In the genomic region with DNA sequence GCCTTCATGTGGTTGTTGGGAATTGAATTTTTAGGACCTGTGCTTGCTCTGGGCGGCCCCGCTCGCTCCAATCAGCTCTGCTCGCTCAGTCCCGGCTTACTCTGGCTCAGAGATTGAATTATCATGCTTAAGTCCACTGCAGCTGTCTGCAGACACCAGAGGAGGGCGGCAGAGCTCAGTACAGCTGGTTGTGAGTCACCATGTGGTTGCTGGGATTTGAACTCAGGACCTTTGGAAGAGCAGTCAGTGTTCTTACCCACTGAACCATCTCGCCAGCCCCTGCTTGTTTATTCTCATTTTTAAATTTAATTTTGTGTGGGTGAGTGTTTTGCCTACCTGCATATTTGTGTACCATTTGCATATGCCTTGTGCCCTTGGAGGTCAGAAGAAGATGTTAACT, we compare ENCODE assay signal across 17 mouse cellular contexts. TPM values are rescaled to one million over a fixed set of nuclear protein-coding genes. Genes with fewer than 3 reads are reported as not detected.
A peak's percentile ranks its signal among the peaks of the same experiment; 100 is the strongest.
DNase-seq lines count a peak whose midpoint lies in the region; ATAC-seq and TF ChIP-seq lines count a peak whose summit lies in the region.
"Had no signal": no experiment of that assay in that cellular context is flagged by ENCODE, and none has a peak within 500 bp of the region (broad histone marks: within the 10 kb centered on the region; RNA-seq: fewer than 3 reads in every experiment).

No protein-coding gene starts in this region.

- ATAC-seq in hindbrain, postnatal 0 days = no peak
- no peak for ATAC-seq in midbrain, postnatal 0 days (ENCODE audit: low FRiP score)

- no peak overlapping the region for H3K4me3 ChIP-seq in hindbrain, postnatal 0 days (ENCODE audit: low read length)
- no peak overlapping the region for H3K4me3 ChIP-seq in hindbrain, embryonic 10.5 days
- no peak overlapping the region for H3K4me3 ChIP-seq in midbrain, postnatal 0 days (ENCODE audit: low read depth, low read length)
- no peak overlapping the region for H3K4me3 ChIP-seq in midbrain, embryonic 10.5 days
- no peak overlapping the region for H3K4me3 ChIP-seq in ES-Bruce4 (ENCODE audit: low read depth, low read length)
- H3K4me3 ChIP-seq in small intestine, adult 2 months (ENCODE audit: low read depth, low read length) = no peak overlapping the region
- H3K4me3 ChIP-seq: hindbrain, embryonic 12.5 days; limb, embryonic 15.5 days; midbrain, embryonic 12.5 days had no signal

- TF ChIP-seq EP300 in ES-Bruce4 (IDR thresholded peaks at IDR 0.05; ENCODE audit: insufficient read depth, low read depth, low read length) = no peak

- H3K9me3 ChIP-seq in hindbrain, postnatal 0 days (ENCODE audit: low read length) = no peaks in the 10 kb centered on the region
- H3K9me3 ChIP-seq in hindbrain, embryonic 10.5 days = no peaks in the 10 kb centered on the region
- H3K9me3 ChIP-seq in midbrain, postnatal 0 days (ENCODE audit: low read length) = no peaks in the 10 kb centered on the region
- H3K9me3 ChIP-seq in midbrain, embryonic 10.5 days (replicated peaks) = no peaks in the 10 kb centered on the region
- H3K9me3 ChIP-seq in ES-Bruce4 (replicated peaks; ENCODE audit: control insufficient read depth, insufficient read depth, low read length, poor library complexity, severe bottlenecking) = no peaks in the 10 kb centered on the region
- H3K9me3 ChIP-seq: hindbrain, embryonic 12.5 days; limb, embryonic 15.5 days; midbrain, embryonic 12.5 days had no signal

- H3K27ac ChIP-seq in hindbrain, postnatal 0 days = no peak overlapping the region
- no peak overlapping the region for H3K27ac ChIP-seq in hindbrain, embryonic 10.5 days
- H3K27ac ChIP-seq in midbrain, postnatal 0 days (ENCODE audit: low read depth, low read length) = no peak overlapping the region
- H3K27ac ChIP-seq in midbrain, embryonic 10.5 days (replicated peaks) = no peak overlapping the region
- H3K27ac ChIP-seq in ES-Bruce4 (ENCODE audit: insufficient read depth, low read length) = no peak overlapping the region
- no peak overlapping the region for H3K27ac ChIP-seq in small intestine, adult 2 months (ENCODE audit: insufficient read depth, low read depth, low read length)
- H3K27ac ChIP-seq: hindbrain, embryonic 12.5 days; limb, embryonic 15.5 days; midbrain, embryonic 12.5 days had no signal

- H3K4me2 ChIP-seq in hindbrain, postnatal 0 days (ENCODE audit: low read depth, low read length) = no peak overlapping the region
- H3K4me2 ChIP-seq in midbrain, postnatal 0 days (ENCODE audit: low read depth, low read length, poor library complexity, severe bottlenecking) = no peak overlapping the region
- H3K4me2 ChIP-seq: hindbrain, embryonic 12.5 days; limb, embryonic 15.5 days; midbrain, embryonic 12.5 days had no signal

- DNase-seq in hindbrain, postnatal 0 days (ENCODE audit: low spot score) = peak; percentile 32
- no peak for DNase-seq in hindbrain, embryonic 10.5 days (ENCODE audit: low spot score)
- no peak for DNase-seq in midbrain, postnatal 0 days (ENCODE audit: low spot score)
- no peak for DNase-seq in midbrain, embryonic 10.5 days (ENCODE audit: low spot score)
- DNase-seq in right cerebral cortex, postnatal 25 days = no peak
- DNase-seq: adrenal gland, postnatal 25 days; cerebellum, adult 11-12 months; kidney, postnatal 10 days; layer of hippocampus, postnatal 36 days; right cerebral cortex, postnatal 14 days had no signal

- H3K4me1 ChIP-seq in hindbrain, postnatal 0 days (ENCODE audit: insufficient read depth, low read length) = peaks cover 22% of the 10 kb centered on the region
- H3K4me1 ChIP-seq in hindbrain, embryonic 10.5 days (replicated peaks) = peaks cover 54% of the 10 kb centered on the region
- peaks cover 20% of the 10 kb centered on the region for H3K4me1 ChIP-seq in midbrain, postnatal 0 days (ENCODE audit: insufficient read depth, low read length)
- H3K4me1 ChIP-seq in midbrain, embryonic 10.5 days = peaks cover 53% of the 10 kb centered on the region
- H3K4me1 ChIP-seq in ES-Bruce4 (ENCODE audit: control insufficient read depth, insufficient read depth, low read length) = peaks cover 1% of the 10 kb centered on the region
- H3K4me1 ChIP-seq in small intestine, adult 2 months (ENCODE audit: control insufficient read depth, insufficient read depth, insufficient read length, low read length) = peaks cover 6% of the 10 kb centered on the region

- TF ChIP-seq CTCF in hindbrain, postnatal 0 days (IDR thresholded peaks at IDR 0.05; ENCODE audit: low read depth) = peak; percentile 45
- peak; percentile 36 for TF ChIP-seq CTCF in midbrain, postnatal 0 days (IDR thresholded peaks at IDR 0.05)
- TF ChIP-seq CTCF in ES-Bruce4 (IDR thresholded peaks at IDR 0.05; ENCODE audit: low read depth, low read length) = peak; percentile 73
- peak; percentile 33; the same call in 1 of the 2 replicates for TF ChIP-seq CTCF in small intestine, adult 2 months (IDR thresholded peaks at IDR 0.05; ENCODE audit: extremely low read depth, insufficient read length, insufficient replicate concordance, low read depth, low read length)

- no peak overlapping the region for H3K9ac ChIP-seq in hindbrain, postnatal 0 days (replicated peaks; ENCODE audit: low read length)
- H3K9ac ChIP-seq in midbrain, postnatal 0 days (replicated peaks; ENCODE audit: low read length, poor library complexity, severe bottlenecking) = no peak overlapping the region
- no peak overlapping the region for H3K9ac ChIP-seq in ES-Bruce4 (ENCODE audit: low read depth, poor library complexity, severe bottlenecking)
- H3K9ac ChIP-seq: hindbrain, embryonic 12.5 days; limb, embryonic 15.5 days; midbrain, embryonic 12.5 days had no signal

- WGBS in hindbrain, postnatal 0 days = 76% methylated on average over 7 of the region's 7 CpGs
- 70% methylated on average over 7 of the region's 7 CpGs for WGBS in hindbrain, embryonic 10.5 days
- 72% methylated on average over 7 of the region's 7 CpGs for WGBS in midbrain, postnatal 0 days
- 72% methylated on average over 7 of the region's 7 CpGs for WGBS in midbrain, embryonic 10.5 days
- WGBS in small intestine, adult 2 months = 75% methylated on average over 7 of the region's 7 CpGs

- no peak for TF ChIP-seq POLR2A in ES-Bruce4 (IDR thresholded peaks at IDR 0.05; ENCODE audit: insufficient read depth, low read length)
- TF ChIP-seq POLR2A in small intestine, adult 2 months (IDR thresholded peaks at IDR 0.05; ENCODE audit: low read depth, low read length) = no peak

- H3K27me3 ChIP-seq in hindbrain, postnatal 0 days (ENCODE audit: insufficient read depth, low read length) = no peaks in the 10 kb centered on the region
- peaks cover 13% of the 10 kb centered on the region; the same call in 1 of the 2 replicates for H3K27me3 ChIP-seq in hindbrain, embryonic 10.5 days (ENCODE audit: insufficient read depth, poor library complexity, severe bottlenecking)
- H3K27me3 ChIP-seq in midbrain, postnatal 0 days (ENCODE audit: insufficient read depth, low read length) = no peaks in the 10 kb centered on the region
- peaks cover 14% of the 10 kb centered on the region for H3K27me3 ChIP-seq in midbrain, embryonic 10.5 days (ENCODE audit: low read depth, poor library complexity, severe bottlenecking)
- no peaks in the 10 kb centered on the region for H3K27me3 ChIP-seq in ES-Bruce4 (ENCODE audit: control insufficient read depth, insufficient read depth, low read length, poor library complexity, severe bottlenecking)
- H3K27me3 ChIP-seq in small intestine, adult 2 months (ENCODE audit: control insufficient read depth, insufficient read depth, low read length) = no peaks in the 10 kb centered on the region
- H3K27me3 ChIP-seq: hindbrain, embryonic 12.5 days; limb, embryonic 15.5 days had no signal

- H3K36me3 ChIP-seq in hindbrain, postnatal 0 days (ENCODE audit: insufficient read depth, low read length) = no peaks in the 10 kb centered on the region
- no peaks in the 10 kb centered on the region for H3K36me3 ChIP-seq in hindbrain, embryonic 10.5 days
- H3K36me3 ChIP-seq in midbrain, postnatal 0 days (ENCODE audit: insufficient read depth, low read length) = no peaks in the 10 kb centered on the region
- no peaks in the 10 kb centered on the region for H3K36me3 ChIP-seq in midbrain, embryonic 10.5 days
- H3K36me3 ChIP-seq in ES-Bruce4 (ENCODE audit: control insufficient read depth, insufficient read depth, low read length, poor library complexity, severe bottlenecking) = no peaks in the 10 kb centered on the region
- H3K36me3 ChIP-seq in small intestine, adult 2 months (ENCODE audit: control insufficient read depth, insufficient read depth, low read length) = no peaks in the 10 kb centered on the region
- H3K36me3 ChIP-seq: hindbrain, embryonic 12.5 days; limb, embryonic 15.5 days; midbrain, embryonic 12.5 days had no signal

RNA-seq across cellular contexts. Expression of gene Slc35g3, which starts 1.8 kb away (rescaled TPM):
- total RNA-seq in hindbrain, postnatal 0 days (2014; rRNA removed) = 0.72 TPM in 1 of 2 replicates, not detected in the other
- polyA plus RNA-seq in hindbrain, postnatal 0 days (2015; fragmentation: Nextera tagmentation; extraction: Ambion mirVana) = 0.11 and 0.15 TPM in 2 replicates
- 0.50 TPM in 1 of 2 replicates, not detected in the other for polyA plus RNA-seq in hindbrain, embryonic 10.5 days (2016; fragmentation: Nextera tagmentation; extraction: Ambion mirVana)
- not detected in 2 replicates for total RNA-seq in midbrain, postnatal 0 days (2014; rRNA removed)
- 0.23 and 0.26 TPM in 2 replicates for polyA plus RNA-seq in midbrain, postnatal 0 days (2015; fragmentation: Nextera tagmentation; extraction: Ambion mirVana)
- polyA plus RNA-seq in midbrain, embryonic 10.5 days (2016; fragmentation: Nextera tagmentation; extraction: Ambion mirVana) = 0.09 TPM in 1 of 2 replicates, not detected in the other
- not detected in 2 replicates for polyA plus RNA-seq in ES-Bruce4 (2011; ENCODE audit: insufficient read depth, insufficient read length, low read depth, missing spikeins)
- 0.08 and 0.16 TPM in 2 replicates for polyA plus RNA-seq in small intestine, adult 2 months (2012; rRNA removed)
- total RNA-seq: adrenal gland, postnatal 25 days; layer of hippocampus, postnatal 36 days had no signal
- polyA plus RNA-seq: frontal cortex, adult 2 months; neural tube, embryonic 11.5 days had no signal

RNA-seq across cellular contexts. Expression of gene Zbtb4, which starts 2.2 kb away (rescaled TPM):
- 39.2 and 39.9 TPM in 2 replicates for total RNA-seq in hindbrain, postnatal 0 days (2014; rRNA removed)
- 4.6 and 4.9 TPM in 2 replicates for polyA plus RNA-seq in hindbrain, postnatal 0 days (2015; fragmentation: Nextera tagmentation; extraction: Ambion mirVana)
- polyA plus RNA-seq in hindbrain, embryonic 10.5 days (2016; fragmentation: Nextera tagmentation; extraction: Ambion mirVana) = 0.80 and 1.2 TPM in 2 replicates
- 31.5 and 34.3 TPM in 2 replicates for total RNA-seq in midbrain, postnatal 0 days (2014; rRNA removed)
- polyA plus RNA-seq in midbrain, postnatal 0 days (2015; fragmentation: Nextera tagmentation; extraction: Ambion mirVana) = 4.4 and 5.0 TPM in 2 replicates
- polyA plus RNA-seq in midbrain, embryonic 10.5 days (2016; fragmentation: Nextera tagmentation; extraction: Ambion mirVana) = 0.64 and 0.91 TPM in 2 replicates
- polyA plus RNA-seq in ES-Bruce4 (2011; ENCODE audit: insufficient read depth, insufficient read length, low read depth, missing spikeins) = 3.6 and 4.8 TPM in 2 replicates
- 12.1 and 16.5 TPM in 2 replicates for polyA plus RNA-seq in small intestine, adult 2 months (2012; rRNA removed)

RNA-seq across cellular contexts. Expression of gene Polr2a, which starts 5.1 kb away (rescaled TPM):
- 18.3 and 18.8 TPM in 2 replicates for total RNA-seq in hindbrain, postnatal 0 days (2014; rRNA removed)
- 9.1 and 10.5 TPM in 2 replicates for polyA plus RNA-seq in hindbrain, postnatal 0 days (2015; fragmentation: Nextera tagmentation; extraction: Ambion mirVana)
- polyA plus RNA-seq in hindbrain, embryonic 10.5 days (2016; fragmentation: Nextera tagmentation; extraction: Ambion mirVana) = 31.1 and 37.9 TPM in 2 replicates
- 16.9 and 25.1 TPM in 2 replicates for total RNA-seq in midbrain, postnatal 0 days (2014; rRNA removed)
- 9.0 and 10.2 TPM in 2 replicates for polyA plus RNA-seq in midbrain, postnatal 0 days (2015; fragmentation: Nextera tagmentation; extraction: Ambion mirVana)
- polyA plus RNA-seq in midbrain, embryonic 10.5 days (2016; fragmentation: Nextera tagmentation; extraction: Ambion mirVana) = 25.6 and 32.2 TPM in 2 replicates
- polyA plus RNA-seq in ES-Bruce4 (2011; ENCODE audit: insufficient read depth, insufficient read length, low read depth, missing spikeins) = 102 and 103 TPM in 2 replicates
- 22.5 and 62.3 TPM in 2 replicates for polyA plus RNA-seq in small intestine, adult 2 months (2012; rRNA removed)

RNA-seq across cellular contexts. Expression of gene Chrnb1, which starts 32.2 kb away (rescaled TPM):
- total RNA-seq in hindbrain, postnatal 0 days (2014; rRNA removed) = 1.5 TPM in 1 of 2 replicates, not detected in the other
- 0.85 and 1.5 TPM in 2 replicates for polyA plus RNA-seq in hindbrain, postnatal 0 days (2015; fragmentation: Nextera tagmentation; extraction: Ambion mirVana)
- polyA plus RNA-seq in hindbrain, embryonic 10.5 days (2016; fragmentation: Nextera tagmentation; extraction: Ambion mirVana) = 1.6 and 2.2 TPM in 2 replicates
- total RNA-seq in midbrain, postnatal 0 days (2014; rRNA removed) = 1.5 and 1.6 TPM in 2 replicates
- 1.1 TPM in 2 replicates for polyA plus RNA-seq in midbrain, postnatal 0 days (2015; fragmentation: Nextera tagmentation; extraction: Ambion mirVana)
- 1.1 TPM in 2 replicates for polyA plus RNA-seq in midbrain, embryonic 10.5 days (2016; fragmentation: Nextera tagmentation; extraction: Ambion mirVana)
- 10.1 and 12.1 TPM in 2 replicates for polyA plus RNA-seq in ES-Bruce4 (2011; ENCODE audit: insufficient read depth, insufficient read length, low read depth, missing spikeins)
- polyA plus RNA-seq in small intestine, adult 2 months (2012; rRNA removed) = 5.5 and 8.7 TPM in 2 replicates

RNA-seq across cellular contexts. Expression of gene Fgf11, which starts 38.1 kb away (rescaled TPM):
- 19.1 and 19.2 TPM in 2 replicates for total RNA-seq in hindbrain, postnatal 0 days (2014; rRNA removed)
- polyA plus RNA-seq in hindbrain, postnatal 0 days (2015; fragmentation: Nextera tagmentation; extraction: Ambion mirVana) = 3.8 and 4.4 TPM in 2 replicates
- 0.76 and 1.8 TPM in 2 replicates for polyA plus RNA-seq in hindbrain, embryonic 10.5 days (2016; fragmentation: Nextera tagmentation; extraction: Ambion mirVana)
- total RNA-seq in midbrain, postnatal 0 days (2014; rRNA removed) = 12.7 and 16.4 TPM in 2 replicates
- polyA plus RNA-seq in midbrain, postnatal 0 days (2015; fragmentation: Nextera tagmentation; extraction: Ambion mirVana) = 2.6 and 2.8 TPM in 2 replicates
- 1.0 and 1.4 TPM in 2 replicates for polyA plus RNA-seq in midbrain, embryonic 10.5 days (2016; fragmentation: Nextera tagmentation; extraction: Ambion mirVana)
- 1.8 and 2.5 TPM in 2 replicates for polyA plus RNA-seq in ES-Bruce4 (2011; ENCODE audit: insufficient read depth, insufficient read length, low read depth, missing spikeins)
- polyA plus RNA-seq in small intestine, adult 2 months (2012; rRNA removed) = 3.6 and 4.8 TPM in 2 replicates
